Mouse (Mus musculus) hindbrain, postnatal 0 days (tissue): ENCODE measurements at regions not wholly inside any gene's neighbourhood (a gene's known extent, or its start where the extent isn't known, plus 50 kb on each side); places are given as distances from the start of the nearest gene placed in this dataset.

Source experiments
- ATAC-seq: fragments of 200-750 bp; cut with Nextera tagmentation; 2 replicates; pipeline ENCODE4 v1.8.0; 2017; ENCODE audit warnings: mild to moderate bottlenecking, moderate TSS enrichment, moderate library complexity
- DNase-seq: peaks from one replicate; pipeline ENCODE4 v3.0.0-alpha.2; 2015; ENCODE audit warnings: low spot score
- H3K27ac ChIP-seq: fragments of 300-500 bp; sonication (generic); 2 replicates; pipeline ENCODE4 v1.5.1; 2014; ENCODE audit warnings: mild to moderate bottlenecking
- H3K27me3 ChIP-seq: fragments of 300-500 bp; sonication (generic); 2 replicates; pipeline ENCODE4 v1.6.1; 2014; ENCODE audit warnings: low read length, mixed read lengths; ENCODE audit not compliant: insufficient read depth
- H3K36me3 ChIP-seq: fragments of 300-500 bp; sonication (generic); 2 replicates; pipeline ENCODE4 v1.6.1; 2014; ENCODE audit warnings: low read length, mixed read lengths; ENCODE audit not compliant: insufficient read depth
- H3K4me1 ChIP-seq: fragments of 300-500 bp; sonication (generic); 2 replicates; pipeline ENCODE4 v1.6.1; 2014; ENCODE audit warnings: antibody characterized with exemption, low read length, mixed read lengths; ENCODE audit not compliant: insufficient read depth
- H3K4me2 ChIP-seq: fragments of 300-500 bp; sonication (generic); 2 replicates; pipeline ENCODE4 v1.6.1; 2014; ENCODE audit warnings: low read depth, mild to moderate bottlenecking, low read length, moderate library complexity, mixed read lengths
- H3K4me3 ChIP-seq: fragments of 300-500 bp; sonication (generic); 2 replicates; pipeline ENCODE4 v1.5.1; 2014; ENCODE audit warnings: low read length
- H3K9ac ChIP-seq: fragments of 300-500 bp; sonication (generic); replicated peaks from 2 replicates; pipeline ENCODE4 v1.6.1; 2014; ENCODE audit warnings: mild to moderate bottlenecking, low read length, moderate library complexity, mixed read lengths
- H3K9me3 ChIP-seq: fragments of 300-500 bp; sonication (generic); 2 replicates; pipeline ENCODE4 v1.6.1; 2016; ENCODE audit warnings: low read length, mixed read lengths
- CTCF ChIP-seq: IDR thresholded peaks from 2 replicates; pipeline ENCODE4 v1.5.1; 2016; ENCODE audit warnings: antibody characterized with exemption, control low read depth, low read depth
- WGBS: fragments of 180-500 bp; shearing (Covaris S2); extraction: QIAGEN DNeasy Blood & Tissue Kit; methylation state at CpG from one replicate; pipeline ENCODE4 v1.1.7; 2014; 5-methylcytosine and 5-hydroxymethylcytosine counted together

GRCm38 (mm10) chr6:93461374-93461773 is 518.1 kb upstream of the Adamts9 start:
- TF ChIP-seq CTCF, result no peak

GRCm38 (mm10) chr6:93457613-93458012 is 514.3 kb upstream of the Adamts9 start:
- no peak overlapping the region for H3K9ac ChIP-seq
- H3K27me3 ChIP-seq, result no peaks in the 10 kb centered on the region
- H3K9me3 ChIP-seq, result no peaks in the 10 kb centered on the region
- DNase-seq, result no peak
- no peak overlapping the region for H3K4me2 ChIP-seq
- no peak for ATAC-seq
- no peak for TF ChIP-seq CTCF
- no peaks in the 10 kb centered on the region for H3K4me1 ChIP-seq
- H3K4me3 ChIP-seq, result no peak overlapping the region
- WGBS, result 66% methylated on average over 4 of the region's 4 CpGs
- H3K27ac ChIP-seq, result no peak overlapping the region
- H3K36me3 ChIP-seq, result no peaks in the 10 kb centered on the region

More at GRCm38 (mm10) chr6:93461374-93461773, 518.1 kb upstream of the Adamts9 start:
- Histone ChIP-seq H3K4me1 (no peaks in the 10 kb centered on the region), H3K27me3 (no peaks in the 10 kb centered on the region), H3K4me3 (no peak overlapping the region), H3K9ac (no peak overlapping the region), H3K36me3 (no peaks in the 10 kb centered on the region), H3K4me2 (no peak overlapping the region), H3K27ac (no peak overlapping the region), H3K9me3 (no peaks in the 10 kb centered on the region)
- peak; percentile 15 for DNase-seq
- ATAC-seq, result no peak
- WGBS, result 74% methylated on average over 3 of the region's 3 CpGs

- 82% methylated on average over 9 of the region's 9 CpGs for WGBS
These were observed 513.2 kb upstream of the Adamts9 start for GRCm38 (mm10) chr6:93456383-93457033.

GRCm38 (mm10) chr6:93445568-93445967 is 502.3 kb upstream of the Adamts9 start:
- no peaks in the 10 kb centered on the region for H3K36me3 ChIP-seq
- H3K4me2 ChIP-seq, result no peak overlapping the region
- no peak overlapping the region for H3K4me3 ChIP-seq
- ATAC-seq (no peak), DNase-seq (no peak)
- TF ChIP-seq CTCF, result no peak
- H3K9me3 ChIP-seq, result no peaks in the 10 kb centered on the region
- H3K27ac ChIP-seq, result no peak overlapping the region
- WGBS, result 79% methylated on average over 16 of the region's 16 CpGs
- H3K27me3 ChIP-seq, result no peaks in the 10 kb centered on the region
- 0 out of 2 replicates have a peak, but pooled peaks cover 5% of the 10 kb centered on the region for H3K4me1 ChIP-seq
- H3K9ac ChIP-seq, result no peak overlapping the region

More at GRCm38 (mm10) chr6:93456383-93457033, 513.2 kb upstream of the Adamts9 start:
- H3K4me3 ChIP-seq, result no peak overlapping the region
- no peak for DNase-seq
- no peak overlapping the region for H3K4me2 ChIP-seq
- no peak for ATAC-seq
- no peaks in the 10 kb centered on the region for H3K4me1 ChIP-seq
- no peaks in the 10 kb centered on the region for H3K27me3 ChIP-seq
- no peaks in the 10 kb centered on the region for H3K36me3 ChIP-seq
- H3K9ac ChIP-seq, result no peak overlapping the region
- no peak for TF ChIP-seq CTCF
- H3K9me3 ChIP-seq, result no peaks in the 10 kb centered on the region
- no peak overlapping the region for H3K27ac ChIP-seq

GRCm38 (mm10) chr6:93445124-93445523 is 501.8 kb upstream of the Adamts9 start:
- H3K9ac ChIP-seq, result no peak overlapping the region
- H3K27ac ChIP-seq, result no peak overlapping the region
- WGBS, result 62% methylated on average over 5 of the region's 5 CpGs
- TF ChIP-seq CTCF, result peak; percentile 58
- H3K36me3 ChIP-seq, result no peaks in the 10 kb centered on the region
- H3K9me3 ChIP-seq, result no peaks in the 10 kb centered on the region
- no peaks in the 10 kb centered on the region for H3K27me3 ChIP-seq
- H3K4me3 ChIP-seq, result no peak overlapping the region
- ATAC-seq (no peak), DNase-seq (peak; percentile 76)
- H3K4me1 ChIP-seq, result 0 out of 2 replicates have a peak, but pooled peaks cover 5% of the 10 kb centered on the region
- H3K4me2 ChIP-seq, result no peak overlapping the region

GRCm38 (mm10) chr6:93443766-93444557 is 500.7 kb upstream of the Adamts9 start:
- ATAC-seq (no peak), DNase-seq (peak; percentile 23)
- TF ChIP-seq CTCF, result no peak
- Histone ChIP-seq H3K9ac (no peak overlapping the region), H3K27ac (no peak overlapping the region), H3K36me3 (no peaks in the 10 kb centered on the region), H3K4me3 (no peak overlapping the region), H3K4me2 (no peak overlapping the region), H3K9me3 (no peaks in the 10 kb centered on the region), H3K27me3 (no peaks in the 10 kb centered on the region), H3K4me1 (0 out of 2 replicates have a peak, but pooled peaks cover 5% of the 10 kb centered on the region)
- WGBS, result 28% methylated on average over 11 of the region's 11 CpGs

- H3K4me2 ChIP-seq, result no peak overlapping the region
- H3K4me3 ChIP-seq, result no peak overlapping the region
- H3K36me3 ChIP-seq, result no peaks in the 10 kb centered on the region
- no peak for TF ChIP-seq CTCF
- ATAC-seq (no peak), DNase-seq (no peak)
- H3K27ac ChIP-seq, result no peak overlapping the region
- WGBS, result 80% methylated on average over 1 of the region's 1 CpGs
- no peaks in the 10 kb centered on the region for H3K4me1 ChIP-seq
- H3K9me3 ChIP-seq, result no peaks in the 10 kb centered on the region
- H3K9ac ChIP-seq, result no peak overlapping the region
- H3K27me3 ChIP-seq, result no peaks in the 10 kb centered on the region
These were observed 490.2 kb upstream of the Adamts9 start for GRCm38 (mm10) chr6:93433446-93433845.
